Mouse (Mus musculus): Measurements from ENCODE around the gene Gnb1l. TPM values are rescaled to one million over a fixed set of nuclear protein-coding genes. Genes with fewer than 3 reads are reported as not detected.
A peak's percentile ranks its signal among the peaks of the same experiment; 100 is the strongest.

The Gnb1l gene
- 1 to 10 TPM; 4.5 to 6.0 TPM for total RNA-seq (2021)
- long read RNA-seq, experiment 1, partial matches to known transcripts = 0 of 16 reads
- long read RNA-seq, experiment 1, other reads (novel, unspliced or antisense) = 10 of 16 reads
- long read RNA-seq, experiment 2, transcript Gnb1l-202 (8 exons, 3,549 nt) = major isoform, 5 of 17 reads
- long read RNA-seq, experiment 2, partial matches to known transcripts = 4 of 17 reads
- long read RNA-seq, experiment 2, other reads (novel, unspliced or antisense) = 7 of 17 reads

GRCm38 (mm10) chr16:18498558-18498990 lies at the start of gene Gnb1l, which contains the start of gene Rtl10:
Gnb1l (plus strand) TSS chr16:18498713.
Rtl10 (plus strand) TSS chr16:18498901.
- peak; percentile 95 to 96 for DNase-seq (ENCODE audit: low spot score in 2 of 2)

GRCm38 (mm10) chr16:18449005-18449404 lies 49.5 kb upstream of the Gnb1l start:
- DNase-seq (ENCODE audit: low spot score in 2 of 2) = no peak

GRCm38 (mm10) chr16:18451486-18452181 lies 46.9 kb upstream of the Gnb1l start:
- no peak for DNase-seq (ENCODE audit: low spot score in 2 of 2)

- DNase-seq (ENCODE audit: low spot score in 2 of 2) = no peak
These were observed 46.1 kb upstream of the Gnb1l start for GRCm38 (mm10) chr16:18452361-18452862.

- no peak for DNase-seq (ENCODE audit: low spot score in 2 of 2)
These were observed 44.7 kb upstream of the Gnb1l start for GRCm38 (mm10) chr16:18453846-18454245.

GRCm38 (mm10) chr16:18455407-18455806 lies 43.1 kb upstream of the Gnb1l start:
- DNase-seq (ENCODE audit: low spot score in 2 of 2) = no peak

GRCm38 (mm10) chr16:18458661-18459060 lies 39.9 kb upstream of the Gnb1l start:
- DNase-seq (ENCODE audit: low spot score in 2 of 2) = no peak

- no peak for DNase-seq (ENCODE audit: low spot score in 2 of 2)
These were observed 39.1 kb upstream of the Gnb1l start for GRCm38 (mm10) chr16:18459335-18459954.

- peak in 1 of 2 experiments; percentile 37 for DNase-seq (ENCODE audit: low spot score in 2 of 2)
These were observed 38.5 kb upstream of the Gnb1l start for GRCm38 (mm10) chr16:18459955-18460370.

- DNase-seq (ENCODE audit: low spot score in 2 of 2) = no peak
These were observed 37.7 kb upstream of the Gnb1l start for GRCm38 (mm10) chr16:18460826-18461225.

- DNase-seq (ENCODE audit: low spot score in 2 of 2) = no peak
These were observed 36.5 kb upstream of the Gnb1l start for GRCm38 (mm10) chr16:18462031-18462430.

GRCm38 (mm10) chr16:18462598-18462997 lies 35.9 kb upstream of the Gnb1l start:
- DNase-seq (ENCODE audit: low spot score in 2 of 2) = no peak

GRCm38 (mm10) chr16:18464271-18464670 lies 34.2 kb upstream of the Gnb1l start:
- peak in 1 of 2 experiments; percentile 40 for DNase-seq (ENCODE audit: low spot score in 2 of 2)

- no peak for DNase-seq (ENCODE audit: low spot score in 2 of 2)
These were observed 27.7 kb upstream of the Gnb1l start for GRCm38 (mm10) chr16:18470829-18471228.

GRCm38 (mm10) chr16:18471381-18471955 lies 27.0 kb upstream of the Gnb1l start:
- no peak for DNase-seq (ENCODE audit: low spot score in 2 of 2)

GRCm38 (mm10) chr16:18471976-18472375 lies 26.5 kb upstream of the Gnb1l start:
- no peak for DNase-seq (ENCODE audit: low spot score in 2 of 2)

GRCm38 (mm10) chr16:18472416-18472815 lies 26.1 kb upstream of the Gnb1l start:
- DNase-seq (ENCODE audit: low spot score in 2 of 2) = no peak

- no peak for DNase-seq (ENCODE audit: low spot score in 2 of 2)
These were observed 25.5 kb upstream of the Gnb1l start for GRCm38 (mm10) chr16:18472976-18473375.

GRCm38 (mm10) chr16:18474021-18474420 lies 24.5 kb upstream of the Gnb1l start:
- DNase-seq (ENCODE audit: low spot score in 2 of 2) = no peak

- DNase-seq (ENCODE audit: low spot score in 2 of 2) = no peak
These were observed 20.5 kb upstream of the Gnb1l start for GRCm38 (mm10) chr16:18477996-18478395.

- no peak for DNase-seq (ENCODE audit: low spot score in 2 of 2)
These were observed 18.8 kb upstream of the Gnb1l start for GRCm38 (mm10) chr16:18479667-18480066.
